Comparison of ENCODE assay signal across 8 mouse cellular contexts in the genomic region with DNA sequence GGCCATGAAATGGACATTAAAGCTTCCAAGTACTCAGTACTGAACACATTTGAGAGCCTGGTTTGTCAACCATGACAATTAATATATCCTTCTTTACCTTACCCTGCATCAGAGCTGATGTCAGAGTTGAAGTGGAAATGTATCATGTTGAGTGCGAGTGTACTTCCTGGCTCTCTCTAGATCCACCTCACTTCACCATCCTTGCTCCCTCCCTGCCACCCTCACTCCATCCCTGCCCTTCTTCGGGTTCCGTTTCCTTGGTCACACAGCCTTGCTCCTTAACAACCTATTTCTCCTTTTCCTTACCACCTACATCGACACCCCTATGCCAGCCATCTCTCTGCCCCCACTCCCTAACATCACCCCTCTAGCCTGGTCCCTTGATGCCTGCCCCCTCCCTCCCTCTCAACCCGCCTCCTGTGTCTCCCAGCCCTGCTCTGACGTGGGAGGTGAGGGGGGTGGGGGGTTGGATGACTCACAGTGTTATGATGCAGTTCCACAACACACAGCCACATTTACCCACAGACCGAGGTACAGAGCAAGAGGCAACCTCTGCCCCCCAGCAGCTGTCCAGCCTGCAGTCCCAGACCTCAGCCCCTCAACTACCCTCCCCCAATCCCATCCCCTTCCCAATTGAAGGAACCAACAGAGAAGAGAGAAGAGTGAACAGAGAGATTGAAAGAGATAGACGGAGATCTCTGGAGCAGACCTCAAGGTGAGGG. TPM values are rescaled to one million over a fixed set of nuclear protein-coding genes. Genes with fewer than 3 reads are reported as not detected.
DNase-seq lines count a peak whose midpoint lies in the region; ATAC-seq lines count a peak whose summit lies in the region.

A gene (plus strand): TSS at position 480 of the 722 bp plus-strand sequence.

- H3K9ac ChIP-seq in kidney, embryonic 16.5 days (replicated peaks; ENCODE audit: low read length): peak within 1 kb of the TSS; percentile 61
- peak within 1 kb of the TSS; percentile 79 for H3K9ac ChIP-seq in forebrain, embryonic 11.5 days (ENCODE audit: low read length)
- peak within 1 kb of the TSS; percentile 80 for H3K9ac ChIP-seq in hindbrain, embryonic 12.5 days
- peak within 1 kb of the TSS; percentile 60 for H3K9ac ChIP-seq in limb, embryonic 11.5 days (ENCODE audit: low read length)
- H3K9ac ChIP-seq in midbrain, embryonic 15.5 days: peak within 1 kb of the TSS; percentile 65
- peak within 1 kb of the TSS; percentile 13; the same call in 1 of the 2 replicates for H3K9ac ChIP-seq in stomach, embryonic 15.5 days

- peaks cover 46% of the 10 kb centered on the region for H3K4me1 ChIP-seq in kidney, embryonic 16.5 days (ENCODE audit: insufficient read depth, low read length)
- peaks cover 45% of the 10 kb centered on the region for H3K4me1 ChIP-seq in forebrain, embryonic 11.5 days (replicated peaks; ENCODE audit: control insufficient read depth, insufficient read depth, low read length)
- H3K4me1 ChIP-seq in hindbrain, embryonic 12.5 days: peaks cover 51% of the 10 kb centered on the region
- peaks cover 33% of the 10 kb centered on the region for H3K4me1 ChIP-seq in limb, embryonic 11.5 days (ENCODE audit: control insufficient read depth, insufficient read depth, low read length)
- peaks cover 48% of the 10 kb centered on the region for H3K4me1 ChIP-seq in midbrain, embryonic 15.5 days
- H3K4me1 ChIP-seq in stomach, embryonic 15.5 days: peaks cover 53% of the 10 kb centered on the region

- 1% methylated on average over 8 of the region's 8 CpGs for WGBS in kidney, embryonic 16.5 days
- 4% methylated on average over 8 of the region's 8 CpGs for WGBS in forebrain, embryonic 11.5 days
- 6% methylated on average over 7 of the region's 8 CpGs for WGBS in hindbrain, embryonic 12.5 days
- 3% methylated on average over 8 of the region's 8 CpGs for WGBS in limb, embryonic 11.5 days
- 0% methylated on average over 8 of the region's 8 CpGs for WGBS in midbrain, embryonic 15.5 days
- 1% methylated on average over 8 of the region's 8 CpGs for WGBS in stomach, embryonic 15.5 days

- no peaks in the 10 kb centered on the region for H3K9me3 ChIP-seq in kidney, embryonic 16.5 days (ENCODE audit: low read length)
- no peaks in the 10 kb centered on the region for H3K9me3 ChIP-seq in forebrain, embryonic 11.5 days (ENCODE audit: control insufficient read depth, low read length)
- H3K9me3 ChIP-seq in hindbrain, embryonic 12.5 days (replicated peaks): no peaks in the 10 kb centered on the region
- H3K9me3 ChIP-seq in limb, embryonic 11.5 days (ENCODE audit: control insufficient read depth, low read length): no peaks in the 10 kb centered on the region
- H3K9me3 ChIP-seq in midbrain, embryonic 15.5 days: no peaks in the 10 kb centered on the region
- H3K9me3 ChIP-seq in stomach, embryonic 15.5 days: no peaks in the 10 kb centered on the region

- no peak for DNase-seq in kidney, postnatal 14 days
- DNase-seq in forebrain, embryonic 11.5 days (ENCODE audit: low spot score): peak; percentile 74
- peak; percentile 59 for DNase-seq in limb, embryonic 11.5 days (ENCODE audit: low spot score)

- H3K4me2 ChIP-seq in kidney, embryonic 16.5 days (replicated peaks; ENCODE audit: low read depth, low read length): peak within 1 kb of the TSS; percentile 70
- peak within 1 kb of the TSS; percentile 77 for H3K4me2 ChIP-seq in forebrain, embryonic 11.5 days (ENCODE audit: low read depth, low read length, severe bottlenecking)
- H3K4me2 ChIP-seq in hindbrain, embryonic 12.5 days (replicated peaks): peak within 1 kb of the TSS; percentile 76
- peak within 1 kb of the TSS; percentile 59 for H3K4me2 ChIP-seq in limb, embryonic 11.5 days (ENCODE audit: low read depth, severe bottlenecking)
- peak within 1 kb of the TSS; percentile 78 for H3K4me2 ChIP-seq in midbrain, embryonic 15.5 days
- H3K4me2 ChIP-seq in stomach, embryonic 15.5 days: peak within 1 kb of the TSS; percentile 69

- H3K27me3 ChIP-seq in kidney, embryonic 16.5 days (ENCODE audit: insufficient read depth, low read length): no peaks in the 10 kb centered on the region
- H3K27me3 ChIP-seq in forebrain, embryonic 11.5 days (ENCODE audit: control insufficient read depth, insufficient read depth, low read length): no peaks in the 10 kb centered on the region
- H3K27me3 ChIP-seq in hindbrain, embryonic 12.5 days: no peaks in the 10 kb centered on the region
- no peaks in the 10 kb centered on the region for H3K27me3 ChIP-seq in limb, embryonic 11.5 days (ENCODE audit: control insufficient read depth, insufficient read depth, low read length)
- H3K27me3 ChIP-seq in midbrain, embryonic 15.5 days (replicated peaks): no peaks in the 10 kb centered on the region
- H3K27me3 ChIP-seq in stomach, embryonic 15.5 days (replicated peaks): 0 out of 2 replicates have a peak, but pooled peaks cover 3% of the 10 kb centered on the region

- peak; percentile 27 for ATAC-seq in kidney, embryonic 16.5 days (ENCODE audit: low FRiP score, low TSS enrichment)
- ATAC-seq in cerebellum, adult (ENCODE audit: insufficient number of reproducible peaks, low FRiP score, low TSS enrichment): peak; percentile 86
- peak; percentile 55 for ATAC-seq in forebrain, embryonic 11.5 days (replicated peaks; ENCODE audit: low FRiP score)
- ATAC-seq in hindbrain, embryonic 12.5 days (ENCODE audit: low FRiP score): peak; percentile 75
- peak; percentile 33 for ATAC-seq in limb, embryonic 11.5 days (ENCODE audit: insufficient number of reproducible peaks, low FRiP score, low TSS enrichment, low read depth)
- peak; percentile 83 for ATAC-seq in midbrain, embryonic 15.5 days (replicated peaks)
- peak; percentile 24; the same call in 1 of the 2 replicates for ATAC-seq in stomach, embryonic 15.5 days (ENCODE audit: insufficient read depth, low FRiP score, low read depth)

- H3K36me3 ChIP-seq in kidney, embryonic 16.5 days (ENCODE audit: insufficient read depth, low read length): no peaks in the 10 kb centered on the region
- H3K36me3 ChIP-seq in forebrain, embryonic 11.5 days (ENCODE audit: control insufficient read depth, insufficient read depth, low read length): no peaks in the 10 kb centered on the region
- no peaks in the 10 kb centered on the region for H3K36me3 ChIP-seq in hindbrain, embryonic 12.5 days
- H3K36me3 ChIP-seq in limb, embryonic 11.5 days (ENCODE audit: control insufficient read depth, insufficient read depth, low read length): no peaks in the 10 kb centered on the region; the same call in 1 of the 2 replicates
- H3K36me3 ChIP-seq in midbrain, embryonic 15.5 days (replicated peaks): no peaks in the 10 kb centered on the region
- no peaks in the 10 kb centered on the region for H3K36me3 ChIP-seq in stomach, embryonic 15.5 days

- peak within 1 kb of the TSS; percentile 49 for H3K4me3 ChIP-seq in kidney, embryonic 16.5 days (ENCODE audit: low read length)
- peak within 1 kb of the TSS; percentile 53 for H3K4me3 ChIP-seq in forebrain, embryonic 11.5 days (ENCODE audit: low read depth, low read length)
- H3K4me3 ChIP-seq in hindbrain, embryonic 12.5 days: peak within 1 kb of the TSS; percentile 53
- peak within 1 kb of the TSS; percentile 44 for H3K4me3 ChIP-seq in limb, embryonic 11.5 days (ENCODE audit: low read depth, low read length)
- H3K4me3 ChIP-seq in midbrain, embryonic 15.5 days: peak within 1 kb of the TSS; percentile 62
- H3K4me3 ChIP-seq in stomach, embryonic 15.5 days (replicated peaks): peak within 1 kb of the TSS; percentile 45

- no peak within 1 kb of the TSS for H3K27ac ChIP-seq in kidney, embryonic 16.5 days (ENCODE audit: low read length)
- peak within 1 kb of the TSS; percentile 59 for H3K27ac ChIP-seq in forebrain, embryonic 11.5 days (ENCODE audit: low read depth, low read length)
- peak within 1 kb of the TSS; percentile 87 for H3K27ac ChIP-seq in hindbrain, embryonic 12.5 days
- 0 out of 2 replicates have a peak within 1 kb of the TSS, but pooled peaks have one; percentile 37 for H3K27ac ChIP-seq in limb, embryonic 11.5 days (replicated peaks; ENCODE audit: low read depth, low read length)
- peak within 1 kb of the TSS; percentile 83 for H3K27ac ChIP-seq in midbrain, embryonic 15.5 days
- no peak within 1 kb of the TSS; the same call in 1 of the 2 replicates for H3K27ac ChIP-seq in stomach, embryonic 15.5 days

RNA-seq across cellular contexts. Expression of the gene that starts here (rescaled TPM):
- polyA plus RNA-seq in kidney, embryonic 16.5 days (2015; fragmentation: Nextera tagmentation; extraction: Ambion mirVana): 5.4 and 9.4 TPM in 2 replicates
- polyA plus RNA-seq in forebrain, embryonic 11.5 days (2014; fragmentation: Nextera tagmentation; extraction: Ambion mirVana): 12.7 and 13.2 TPM in 2 replicates
- 21.0 and 22.4 TPM in 2 replicates for polyA plus RNA-seq in hindbrain, embryonic 12.5 days (2016; fragmentation: Nextera tagmentation; extraction: Ambion mirVana)
- polyA plus RNA-seq in limb, embryonic 11.5 days (2014; fragmentation: Nextera tagmentation; extraction: Ambion mirVana): 7.4 and 9.9 TPM in 2 replicates
- polyA plus RNA-seq in midbrain, embryonic 15.5 days (2015; fragmentation: Nextera tagmentation; extraction: Ambion mirVana): 27.5 and 28.0 TPM in 2 replicates
- polyA plus RNA-seq in stomach, embryonic 15.5 days (2015; fragmentation: Nextera tagmentation; extraction: Ambion mirVana): 7.5 and 11.0 TPM in 2 replicates

Comparison
In these comparisons a context has a peak if more than half of its experiments do, and no peak if none do; other contexts are left out.
1. ATAC-seq: peak in every context shown above with its lines; median percentile 86 in cerebellum, adult; 83 in midbrain, embryonic 15.5 days; 75 in hindbrain, embryonic 12.5 days; 55 in forebrain, embryonic 11.5 days; 33 in limb, embryonic 11.5 days; 27 in kidney, embryonic 16.5 days; 24 in stomach, embryonic 15.5 days.
2. H3K27ac ChIP-seq: peak in forebrain, embryonic 11.5 days (single experiment), hindbrain, embryonic 12.5 days (single experiment), limb, embryonic 11.5 days (single experiment) and midbrain, embryonic 15.5 days (single experiment); none in kidney, embryonic 16.5 days (single experiment) and stomach, embryonic 15.5 days (single experiment).
3. H3K9ac ChIP-seq: peak in every context shown above with its lines; median percentile 80 in hindbrain, embryonic 12.5 days; 79 in forebrain, embryonic 11.5 days; 65 in midbrain, embryonic 15.5 days; 61 in kidney, embryonic 16.5 days; 60 in limb, embryonic 11.5 days; 13 in stomach, embryonic 15.5 days.
4. Peak in every context shown above with its lines, with median percentiles within 50 percentile points of each other: H3K4me2 ChIP-seq and H3K4me3 ChIP-seq.